Mouse (Mus musculus) kidney, embryonic 14.5 days (tissue): ENCODE data around the gene Lrrc29. TPM values are rescaled to one million over a fixed set of nuclear protein-coding genes. Genes with fewer than 3 reads are reported as not detected.
A peak's percentile ranks its signal among the peaks of the same experiment; 100 is the strongest.

ENCODE experiments used
- ATAC-seq: fragments of 200-750 bp; cut with Nextera tagmentation; 2 replicates; pipeline ENCODE4 v1.8.0; 2017; ENCODE audit warnings: moderate number of reproducible peaks, mild to moderate bottlenecking, moderate TSS enrichment, moderate library complexity; ENCODE audit not compliant: low FRiP score, low TSS enrichment
- H3K27ac ChIP-seq: fragments of 300-500 bp; sonication (generic); 2 replicates; pipeline ENCODE4 v1.5.1; 2014; ENCODE audit warnings: low read depth, mild to moderate bottlenecking, low read length, moderate library complexity, mixed read lengths
- H3K27me3 ChIP-seq: fragments of 300-500 bp; sonication (generic); 2 replicates; pipeline ENCODE4 v1.6.1; 2014; ENCODE audit warnings: mild to moderate bottlenecking, low read length; ENCODE audit not compliant: control insufficient read depth, insufficient read depth
- H3K36me3 ChIP-seq: fragments of 300-500 bp; sonication (generic); 2 replicates; pipeline ENCODE4 v1.6.1; 2014; ENCODE audit warnings: low read length, mixed read lengths; ENCODE audit not compliant: control insufficient read depth, insufficient read depth
- H3K4me1 ChIP-seq: fragments of 300-500 bp; sonication (generic); 2 replicates; pipeline ENCODE4 v1.6.1; 2014; ENCODE audit warnings: low read length, mixed read lengths; ENCODE audit not compliant: control insufficient read depth, insufficient read depth
- H3K4me2 ChIP-seq: fragments of 300-500 bp; sonication (generic); replicated peaks from 2 replicates; pipeline ENCODE4 v1.6.1; 2014; ENCODE audit warnings: low read depth, mild to moderate bottlenecking, low read length
- H3K4me3 ChIP-seq: fragments of 300-500 bp; sonication (generic); 2 replicates; pipeline ENCODE4 v1.5.1; 2014; ENCODE audit warnings: mild to moderate bottlenecking, low read length
- H3K9ac ChIP-seq: fragments of 300-500 bp; sonication (generic); 2 replicates; pipeline ENCODE4 v1.6.1; 2014; ENCODE audit warnings: low read depth, mild to moderate bottlenecking, low read length, moderate library complexity
- H3K9me3 ChIP-seq: fragments of 300-500 bp; sonication (generic); 2 replicates; pipeline ENCODE4 v1.6.1; 2016; ENCODE audit warnings: low read length; ENCODE audit not compliant: control insufficient read depth
- WGBS: fragments of 180-500 bp; shearing (Covaris S2); extraction: QIAGEN DNeasy Blood & Tissue Kit; methylation state at CpG from one replicate; pipeline ENCODE4 v1.1.7; 2014; 5-methylcytosine and 5-hydroxymethylcytosine counted together
- polyA plus RNA-seq: library from polyadenylated mRNA; unstranded; fragments of >200 nt; fragmentation: Nextera tagmentation; extraction: Ambion mirVana; gene quantifications from 2 replicates; pipeline ENCODE4 v1.2.1, GENCODE M21; 2014

Lrrc29 gene
- polyA plus RNA-seq, 1 experiment from 2014 or later: 2.1 TPM

GRCm38 (mm10) chr8:105307670-105308069, 18.4 kb downstream of the Lrrc29 start:
- no peaks in the 10 kb centered on the region for H3K27me3 ChIP-seq
- peaks cover 48% of the 10 kb centered on the region for H3K36me3 ChIP-seq
- no peak overlapping the region for H3K4me2 ChIP-seq
- WGBS: 93% methylated on average over 13 of the region's 13 CpGs
- H3K9ac ChIP-seq: no peak overlapping the region
- H3K9me3 ChIP-seq: no peaks in the 10 kb centered on the region
- peaks cover 18% of the 10 kb centered on the region; the same call in 1 of the 2 replicates for H3K4me1 ChIP-seq
- ATAC-seq: no peak
- no peak overlapping the region for H3K27ac ChIP-seq
- H3K4me3 ChIP-seq: no peak overlapping the region

DNA sequence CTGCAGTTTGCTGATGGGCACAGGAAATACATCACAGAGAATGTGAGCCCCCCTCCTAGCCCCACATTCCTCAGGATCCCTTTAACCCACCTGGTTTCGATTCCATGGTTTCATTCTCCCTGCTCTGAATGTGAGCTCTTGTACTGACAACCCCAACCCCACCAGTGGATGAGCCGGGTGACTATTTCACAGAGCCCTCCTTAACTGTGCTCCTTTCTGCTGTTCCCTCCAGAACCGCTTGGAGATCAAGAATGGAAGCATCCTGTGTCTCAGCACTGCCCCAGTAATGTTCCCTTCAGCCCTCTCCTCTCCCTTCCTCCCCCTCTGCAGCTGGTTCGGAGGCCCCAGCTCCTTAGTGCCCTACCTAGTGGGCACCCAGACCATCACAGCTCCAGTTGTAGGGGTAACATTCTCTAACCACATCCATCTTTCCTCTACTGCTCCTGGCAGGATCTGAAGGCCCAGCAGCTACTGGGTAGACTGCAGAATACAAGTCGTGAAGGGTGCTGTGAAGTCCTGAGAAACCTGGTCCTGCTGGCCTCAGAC, 19.9 kb downstream of the Lrrc29 start:
- peak overlapping the region; percentile 60; the same call in 1 of the 2 replicates for H3K9ac ChIP-seq

GRCm38 (mm10) chr8:105305211-105306145, 20.6 kb downstream of the Lrrc29 start, which contains the start of gene Elmo3:
Gene Elmo3, plus strand, starts transcription at chr8:105305601.
- peaks cover 60% of the 10 kb centered on the region for H3K36me3 ChIP-seq
- H3K4me1 ChIP-seq: peaks cover 18% of the 10 kb centered on the region; the same call in 1 of the 2 replicates
- H3K9me3 ChIP-seq: no peaks in the 10 kb centered on the region
- H3K27me3 ChIP-seq: no peaks in the 10 kb centered on the region
- H3K4me2 ChIP-seq: peak within 1 kb of the TSS; percentile 72
- 4% methylated on average over 30 of the region's 30 CpGs for WGBS
- H3K27ac ChIP-seq: peak within 1 kb of the TSS; percentile 69
- H3K4me3 ChIP-seq: peak within 1 kb of the TSS; percentile 38
- ATAC-seq: peak; percentile 87
- peak within 1 kb of the TSS; percentile 60 for H3K9ac ChIP-seq

More for the DNA sequence above, 19.9 kb downstream of the Lrrc29 start:
- Histone ChIP-seq H3K4me2 (peak overlapping the region; percentile 72), H3K4me3 (peak overlapping the region; percentile 38), H3K36me3 (peaks cover 54% of the 10 kb centered on the region), H3K9me3 (no peaks in the 10 kb centered on the region), H3K27ac (peak overlapping the region; percentile 69; the same call in 1 of the 2 replicates), H3K27me3 (no peaks in the 10 kb centered on the region), H3K4me1 (peaks cover 18% of the 10 kb centered on the region; the same call in 1 of the 2 replicates)
- WGBS: 47% methylated on average over 5 of the region's 5 CpGs
- peak; percentile 38 for ATAC-seq

DNA sequence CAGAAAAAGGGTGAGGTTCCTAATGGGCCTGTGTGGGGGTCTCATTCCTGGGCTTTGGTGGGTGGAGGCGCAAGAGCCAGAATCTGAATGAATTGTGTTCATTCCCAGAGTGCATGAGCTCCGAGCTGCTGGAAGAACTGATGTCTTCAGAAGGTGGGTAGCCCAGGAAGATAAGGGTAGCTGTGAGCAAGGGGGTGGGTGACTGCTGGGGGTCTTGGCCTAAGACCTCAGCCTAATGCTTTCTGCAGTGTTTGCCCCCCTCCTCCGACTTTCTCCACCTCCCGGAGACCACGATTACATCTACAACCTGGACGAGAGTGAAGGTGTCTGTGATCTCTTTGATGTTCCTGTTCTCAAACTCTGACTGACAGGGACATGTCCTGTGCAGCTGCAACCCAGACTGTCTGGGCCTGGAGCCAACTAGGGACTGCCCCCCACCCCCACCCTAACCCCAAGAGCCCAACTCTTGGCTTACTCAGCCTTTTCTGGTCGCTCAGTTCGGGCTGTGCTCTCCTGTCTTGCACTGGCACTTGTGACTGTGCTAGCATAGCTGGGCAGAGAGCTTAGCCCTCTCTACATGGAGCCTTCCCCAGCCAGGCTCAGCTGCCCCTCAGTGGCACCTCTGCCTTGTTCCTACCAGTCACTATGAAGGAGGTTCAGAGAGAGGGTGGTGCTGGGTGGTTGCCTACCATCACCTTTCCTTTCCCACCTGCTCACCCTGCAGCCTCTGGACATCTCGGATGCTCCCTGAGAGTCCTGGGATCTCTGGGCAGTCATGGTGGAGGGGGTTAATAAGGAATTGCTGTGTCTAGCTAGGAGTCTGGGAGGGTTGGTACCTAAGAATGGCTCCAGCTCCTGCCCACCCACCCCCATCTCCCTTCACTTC, 21.5 kb downstream of the Lrrc29 start:
- no peak overlapping the region for H3K4me2 ChIP-seq
- H3K9ac ChIP-seq: no peak overlapping the region
- peak overlapping the region; percentile 55 for H3K27ac ChIP-seq
- H3K36me3 ChIP-seq: peaks cover 69% of the 10 kb centered on the region
- peak; percentile 10 for ATAC-seq
- H3K4me1 ChIP-seq: peaks cover 18% of the 10 kb centered on the region; the same call in 1 of the 2 replicates
- WGBS: 75% methylated on average over 9 of the region's 9 CpGs
- no peak overlapping the region for H3K4me3 ChIP-seq
- H3K9me3 ChIP-seq: no peaks in the 10 kb centered on the region
- H3K27me3 ChIP-seq: no peaks in the 10 kb centered on the region

DNA sequence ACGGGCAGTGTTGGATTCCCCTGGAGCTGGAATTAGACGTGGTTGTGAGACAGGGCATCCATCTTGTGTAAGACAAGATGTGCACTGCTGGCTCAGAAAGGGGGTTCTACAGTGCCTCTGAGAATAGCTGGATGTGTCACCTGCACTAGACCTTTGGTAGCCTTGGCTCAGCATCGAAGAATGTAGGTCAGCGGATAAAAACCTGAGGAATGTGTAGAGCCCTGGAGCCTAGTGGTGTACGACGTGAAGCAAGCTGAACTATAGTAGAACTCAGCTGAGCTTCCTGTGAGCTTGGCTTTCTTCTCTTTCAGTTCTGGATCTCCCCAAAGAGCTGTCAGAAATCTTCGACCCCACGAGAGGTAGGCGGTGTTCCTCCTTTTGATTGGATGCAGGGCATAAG, 22.2 kb downstream of the Lrrc29 start:
- Histone ChIP-seq H3K4me3 (no peak overlapping the region), H3K9ac (no peak overlapping the region), H3K36me3 (peaks cover 68% of the 10 kb centered on the region), H3K4me2 (no peak overlapping the region), H3K27me3 (no peaks in the 10 kb centered on the region), H3K27ac (no peak overlapping the region), H3K4me1 (peaks cover 20% of the 10 kb centered on the region; the same call in 1 of the 2 replicates), H3K9me3 (no peaks in the 10 kb centered on the region)
- 84% methylated on average over 9 of the region's 9 CpGs for WGBS
- ATAC-seq: no peak

GRCm38 (mm10) chr8:105303396-105303795, 22.7 kb downstream of the Lrrc29 start:
- no peak overlapping the region for H3K4me3 ChIP-seq
- no peak overlapping the region for H3K27ac ChIP-seq
- WGBS: 87% methylated on average over 8 of the region's 8 CpGs
- H3K27me3 ChIP-seq: no peaks in the 10 kb centered on the region
- no peak overlapping the region for H3K4me2 ChIP-seq
- H3K9me3 ChIP-seq: no peaks in the 10 kb centered on the region
- H3K36me3 ChIP-seq: peaks cover 67% of the 10 kb centered on the region
- no peak for ATAC-seq
- H3K9ac ChIP-seq: no peak overlapping the region
- peaks cover 25% of the 10 kb centered on the region for H3K4me1 ChIP-seq

DNA sequence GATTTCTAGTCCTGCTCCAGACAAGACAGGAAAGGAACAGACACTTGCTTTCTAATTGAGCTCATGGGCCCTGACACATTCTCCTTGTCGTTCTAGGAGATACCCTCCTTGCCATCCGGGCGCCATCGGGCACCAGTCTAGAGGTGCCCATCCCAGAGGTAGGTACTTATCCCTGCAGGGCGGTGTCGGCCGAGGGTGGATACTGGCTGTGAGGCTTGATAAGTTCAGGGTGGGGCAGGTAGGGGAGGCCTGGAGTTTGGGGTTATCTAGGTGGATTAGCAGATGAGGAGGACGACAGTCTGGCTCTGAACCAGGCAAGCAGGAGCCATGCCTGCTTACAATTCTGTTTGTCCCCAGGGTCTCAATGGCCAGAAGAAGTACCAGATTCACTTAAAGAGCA, 26.1 kb downstream of the Lrrc29 start:
- H3K27me3 ChIP-seq: no peaks in the 10 kb centered on the region
- H3K9me3 ChIP-seq: no peaks in the 10 kb centered on the region
- ATAC-seq: no peak
- no peak overlapping the region for H3K4me3 ChIP-seq
- no peak overlapping the region for H3K9ac ChIP-seq
- H3K4me2 ChIP-seq: no peak overlapping the region
- H3K4me1 ChIP-seq: peaks cover 19% of the 10 kb centered on the region
- H3K36me3 ChIP-seq: peaks cover 57% of the 10 kb centered on the region
- H3K27ac ChIP-seq: no peak overlapping the region
- WGBS: 92% methylated on average over 8 of the region's 8 CpGs

DNA sequence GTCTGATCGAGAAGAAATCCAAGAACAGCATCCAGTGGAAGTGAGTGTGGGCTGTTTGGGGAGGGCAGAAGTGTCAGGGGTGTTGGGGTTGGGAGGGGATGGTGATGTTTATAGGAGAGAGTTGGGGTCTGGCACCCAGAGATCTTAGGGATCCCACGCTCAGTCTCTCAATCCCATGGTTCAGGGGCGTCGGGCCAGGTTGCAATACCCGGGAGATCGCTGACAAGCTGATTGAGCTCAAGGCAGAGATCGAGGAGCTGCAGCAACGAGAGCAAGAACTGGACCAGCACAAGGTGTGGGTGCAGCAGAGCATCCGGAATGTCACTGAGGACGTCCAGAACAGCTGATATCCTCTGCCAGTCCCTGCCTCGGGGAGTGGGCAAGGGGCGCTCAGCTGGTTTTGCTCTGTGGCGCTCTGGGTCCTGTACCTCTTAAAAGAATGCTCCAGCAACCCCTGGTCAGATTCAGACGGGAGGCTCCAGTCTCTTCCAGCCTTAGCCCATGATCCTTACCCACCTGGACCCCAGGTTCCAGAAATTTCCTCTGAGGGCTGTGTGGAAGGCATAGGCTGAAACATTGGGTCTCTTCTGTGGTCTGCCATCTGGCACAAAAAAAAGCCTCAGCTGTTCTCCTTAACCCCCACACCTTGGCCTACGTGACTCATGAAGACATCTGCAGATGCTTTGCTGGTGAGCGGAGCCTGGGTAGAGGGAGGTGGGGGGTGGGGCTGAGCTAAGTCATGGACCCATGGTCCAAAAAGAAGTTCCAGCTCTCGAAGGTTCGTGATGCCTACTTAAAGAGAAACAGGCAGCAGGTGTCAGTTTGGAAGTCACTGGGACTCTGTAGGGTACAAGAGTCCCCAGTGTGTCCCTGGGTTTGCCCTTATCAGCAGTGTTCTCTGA, 27.5 kb downstream of the Lrrc29 start:
- H3K36me3 ChIP-seq: peaks cover 45% of the 10 kb centered on the region
- H3K9ac ChIP-seq: peak overlapping the region; percentile 93
- H3K27me3 ChIP-seq: no peaks in the 10 kb centered on the region
- H3K4me2 ChIP-seq: peak overlapping the region; percentile 91
- 53% methylated on average over 18 of the region's 18 CpGs for WGBS
- H3K4me1 ChIP-seq: peaks cover 13% of the 10 kb centered on the region
- peak overlapping the region; percentile 96 for H3K4me3 ChIP-seq
- H3K9me3 ChIP-seq: no peaks in the 10 kb centered on the region
- H3K27ac ChIP-seq: peak overlapping the region; percentile 37; the same call in 1 of the 2 replicates
- ATAC-seq: no peak
